Mouse (Mus musculus): ENCODE data around the gene Rbm24. TPM values are rescaled to one million over a fixed set of nuclear protein-coding genes. Genes with fewer than 3 reads are reported as not detected.

Rbm24 gene
- total RNA-seq, 2 experiments from 2014 or later, result 20.2 to 24.7 TPM

DNA sequence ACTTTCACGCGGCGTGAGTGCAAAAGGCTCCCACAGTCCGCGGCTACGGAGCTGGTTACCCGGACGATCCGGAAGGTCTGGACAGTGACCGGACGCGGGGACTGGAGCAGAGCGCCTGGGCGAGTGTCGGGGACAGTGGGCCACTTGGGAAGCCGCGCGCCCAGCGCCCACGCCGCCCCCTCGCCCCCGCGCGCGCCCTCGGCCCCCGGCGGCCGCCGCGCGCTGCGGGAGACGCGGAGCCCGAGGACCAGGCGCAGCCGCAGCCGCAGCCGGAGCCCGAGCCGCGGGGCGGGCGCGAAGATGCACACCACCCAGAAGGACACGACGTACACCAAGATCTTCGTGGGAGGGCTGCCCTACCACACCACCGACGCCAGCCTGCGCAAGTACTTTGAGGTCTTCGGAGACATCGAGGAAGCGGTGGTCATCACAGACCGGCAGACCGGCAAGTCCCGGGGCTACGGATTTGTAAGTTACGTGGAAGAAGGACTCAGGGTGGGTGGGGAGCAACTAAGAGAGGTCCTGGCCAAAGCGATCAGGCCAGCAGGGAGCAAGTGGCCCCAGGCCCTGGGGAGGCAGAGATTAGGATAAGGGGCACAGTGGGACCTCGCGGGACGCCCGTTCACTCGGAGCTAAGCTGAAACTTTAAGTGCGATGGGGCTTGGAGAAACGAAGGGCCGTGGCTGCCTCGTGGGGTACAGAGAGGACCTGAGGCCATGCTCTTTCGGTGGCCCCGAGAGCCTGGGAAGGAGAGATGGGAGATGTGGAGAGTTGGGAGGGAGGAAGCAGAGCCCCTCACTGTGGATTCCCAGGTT is 704 bp downstream of the Rbm24 start:
- H3K27ac ChIP-seq, result peak overlapping the region; percentile 92
- DNase-seq (ENCODE audit: low spot score in 2 of 2), result peak in 1 of 2 experiments; percentile 26
- H3K4me3 ChIP-seq, result peak overlapping the region; percentile 74
- no peak for TF ChIP-seq CTCF (conservative IDR thresholded peaks at IDR 0.05)

DNA sequence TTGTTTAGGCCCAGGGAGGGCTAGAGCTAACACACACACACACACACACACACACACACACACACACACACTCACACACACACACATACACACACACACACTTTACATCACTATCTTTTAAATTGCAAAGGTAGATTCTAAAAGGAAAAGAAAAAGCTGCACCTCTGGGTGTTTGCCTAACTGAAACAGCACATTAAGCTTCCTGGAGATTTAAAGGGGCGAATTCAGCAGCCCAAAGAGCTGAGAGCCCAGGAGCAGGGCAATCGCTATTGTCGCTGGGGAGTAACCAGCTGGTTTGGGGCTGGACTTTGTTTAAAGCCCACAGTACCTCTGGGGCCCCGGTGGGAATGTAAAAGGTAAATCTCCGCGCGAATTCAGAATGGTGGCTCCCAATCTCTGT is 1.4 kb downstream of the Rbm24 start:
- Histone ChIP-seq H3K27ac (peak overlapping the region; percentile 92), H3K4me3 (peak overlapping the region; percentile 74)
- TF ChIP-seq CTCF (conservative IDR thresholded peaks at IDR 0.05), result no peak
- DNase-seq (ENCODE audit: low spot score in 2 of 2), result no peak

DNA sequence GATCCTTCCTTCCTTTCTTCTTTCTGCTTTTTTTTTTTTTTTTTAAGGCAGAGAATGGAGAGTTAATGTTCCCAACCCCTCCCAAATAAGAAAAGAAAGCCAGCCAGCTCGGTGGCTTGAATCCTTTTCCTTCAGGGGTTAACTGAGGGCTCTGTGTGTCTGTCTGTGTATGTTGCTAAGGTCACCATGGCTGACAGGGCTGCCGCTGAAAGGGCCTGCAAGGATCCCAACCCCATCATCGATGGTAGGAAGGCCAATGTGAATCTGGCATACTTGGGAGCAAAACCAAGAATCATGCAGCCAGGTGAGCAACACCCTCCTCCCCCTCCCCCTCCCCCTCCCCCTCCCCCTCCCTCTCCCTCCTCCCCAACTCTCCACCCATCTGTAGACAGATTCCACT is 1.9 kb downstream of the Rbm24 start:
- DNase-seq (ENCODE audit: low spot score in 2 of 2), result no peak
- no peak for TF ChIP-seq CTCF (conservative IDR thresholded peaks at IDR 0.05)
- peak overlapping the region; percentile 74 for H3K4me3 ChIP-seq
- H3K27ac ChIP-seq, result peak overlapping the region; percentile 92

DNA sequence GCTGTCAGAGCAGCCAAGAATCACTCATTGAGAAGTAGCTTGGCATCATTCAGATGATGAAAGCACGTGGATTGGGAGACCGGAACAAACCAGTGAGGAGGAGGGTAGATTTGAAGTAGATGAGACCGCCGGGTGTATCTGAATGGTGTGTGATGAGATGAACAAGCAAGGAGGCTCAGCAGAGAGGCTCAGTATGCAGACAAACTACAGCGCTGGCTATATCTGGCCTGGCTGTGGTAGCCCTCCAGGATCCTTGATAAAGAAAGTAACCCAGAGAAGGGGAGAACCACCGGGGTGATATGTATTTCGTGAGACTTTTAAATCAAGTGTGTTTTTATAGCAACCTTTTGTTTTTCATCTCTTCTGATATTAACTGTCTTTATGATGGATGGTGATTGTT is 5.6 kb downstream of the Rbm24 start:
- H3K4me3 ChIP-seq, result no peak overlapping the region
- no peak overlapping the region for H3K27ac ChIP-seq
- TF ChIP-seq CTCF (conservative IDR thresholded peaks at IDR 0.05), result no peak
- DNase-seq (ENCODE audit: low spot score in 2 of 2), result no peak

DNA sequence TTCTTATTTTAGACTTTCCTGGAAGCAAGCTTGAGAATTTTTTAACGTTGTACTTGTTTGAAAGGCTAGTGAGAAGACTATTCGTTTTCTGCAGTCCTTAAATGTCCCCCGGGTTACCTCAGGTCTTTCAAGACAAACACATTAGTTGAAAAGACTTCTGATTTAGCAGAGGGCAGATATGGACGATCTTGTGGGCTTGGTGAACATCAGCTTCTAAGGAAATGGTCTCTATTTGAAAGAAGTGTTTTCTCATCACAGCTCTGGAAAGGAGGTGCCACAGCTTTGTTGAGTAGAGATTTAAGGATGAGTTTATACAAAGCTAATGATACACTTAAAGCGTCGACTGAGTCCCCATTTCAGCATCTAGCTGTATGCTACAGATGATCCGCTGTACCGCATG is 6.1 kb downstream of the Rbm24 start:
- Histone ChIP-seq H3K27ac (no peak overlapping the region), H3K4me3 (no peak overlapping the region)
- no peak for TF ChIP-seq CTCF (conservative IDR thresholded peaks at IDR 0.05)
- DNase-seq (ENCODE audit: low spot score in 2 of 2), result no peak

DNA sequence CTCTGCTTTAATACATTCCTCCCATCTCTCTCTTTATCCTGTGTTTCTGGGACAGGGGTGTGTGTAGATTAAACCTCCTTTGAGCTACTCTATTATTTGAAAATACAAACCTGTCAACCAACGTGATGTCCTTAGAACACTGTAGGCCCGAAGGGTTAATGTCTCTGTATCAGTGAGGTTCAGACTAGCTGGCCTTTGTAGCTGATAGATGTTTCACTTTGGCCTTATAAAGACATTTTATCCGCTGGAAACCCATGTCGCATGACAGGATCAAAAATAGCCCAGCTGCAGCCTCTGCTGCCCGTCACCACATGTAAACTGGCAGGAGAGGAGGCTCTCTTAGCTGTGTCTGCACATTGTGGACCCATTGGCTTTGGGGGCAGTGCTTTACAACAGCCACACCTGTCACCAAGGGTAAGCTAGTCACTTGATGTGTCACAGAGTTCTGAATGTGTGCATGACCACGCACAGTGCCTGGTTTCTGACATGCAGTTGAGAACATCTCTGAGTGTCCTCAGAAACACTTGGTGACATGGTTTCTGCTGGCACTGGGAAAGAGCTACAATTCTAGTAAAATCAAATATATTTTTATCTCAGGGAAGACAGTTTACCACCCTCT is 8.5 kb downstream of the Rbm24 start:
- no peak overlapping the region for H3K27ac ChIP-seq
- DNase-seq (ENCODE audit: low spot score in 2 of 2), result no peak
- TF ChIP-seq CTCF (conservative IDR thresholded peaks at IDR 0.05), result no peak
- H3K4me3 ChIP-seq, result no peak overlapping the region

DNA sequence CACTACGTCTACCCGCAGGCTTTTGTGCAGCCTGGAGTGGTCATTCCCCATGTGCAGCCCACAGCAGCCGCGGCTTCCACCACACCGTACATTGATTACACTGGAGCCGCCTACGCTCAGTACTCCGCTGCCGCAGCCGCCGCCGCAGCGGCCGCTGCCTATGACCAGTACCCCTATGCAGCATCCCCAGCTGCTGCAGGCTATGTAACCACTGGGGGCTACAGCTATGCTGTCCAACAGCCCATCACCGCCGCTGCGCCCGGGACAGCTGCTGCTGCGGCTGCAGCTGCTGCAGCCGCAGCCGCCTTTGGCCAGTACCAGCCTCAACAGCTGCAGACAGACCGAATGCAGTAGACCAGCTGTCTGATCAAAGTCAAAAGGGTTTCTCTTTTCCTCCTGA is 10.7 kb downstream of the Rbm24 start:
- H3K4me3 ChIP-seq, result no peak overlapping the region
- no peak for TF ChIP-seq CTCF (conservative IDR thresholded peaks at IDR 0.05)
- H3K27ac ChIP-seq, result no peak overlapping the region
- DNase-seq (ENCODE audit: low spot score in 2 of 2), result no peak

DNA sequence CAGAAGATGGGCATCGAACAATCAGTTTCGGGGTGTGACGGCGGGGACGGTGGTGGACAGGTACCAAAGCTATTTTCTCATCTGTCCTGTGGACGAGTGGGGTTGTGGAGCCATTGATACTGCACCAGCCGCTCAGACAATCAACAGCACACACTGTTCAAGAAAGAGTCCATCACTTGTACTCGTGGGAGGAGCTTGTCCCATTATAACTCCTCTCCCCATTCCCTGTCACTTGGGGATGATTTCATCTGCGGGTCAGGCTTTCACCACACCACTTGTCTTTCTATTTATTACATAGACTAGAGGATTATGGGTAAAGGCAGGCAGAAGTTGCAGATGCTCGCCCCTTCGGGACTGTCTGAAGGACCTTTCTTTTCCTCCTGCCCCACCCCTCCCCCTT is 11.6 kb downstream of the Rbm24 start:
- H3K4me3 ChIP-seq, result no peak overlapping the region
- no peak for DNase-seq (ENCODE audit: low spot score in 2 of 2)
- TF ChIP-seq CTCF (conservative IDR thresholded peaks at IDR 0.05), result no peak
- no peak overlapping the region for H3K27ac ChIP-seq

DNA sequence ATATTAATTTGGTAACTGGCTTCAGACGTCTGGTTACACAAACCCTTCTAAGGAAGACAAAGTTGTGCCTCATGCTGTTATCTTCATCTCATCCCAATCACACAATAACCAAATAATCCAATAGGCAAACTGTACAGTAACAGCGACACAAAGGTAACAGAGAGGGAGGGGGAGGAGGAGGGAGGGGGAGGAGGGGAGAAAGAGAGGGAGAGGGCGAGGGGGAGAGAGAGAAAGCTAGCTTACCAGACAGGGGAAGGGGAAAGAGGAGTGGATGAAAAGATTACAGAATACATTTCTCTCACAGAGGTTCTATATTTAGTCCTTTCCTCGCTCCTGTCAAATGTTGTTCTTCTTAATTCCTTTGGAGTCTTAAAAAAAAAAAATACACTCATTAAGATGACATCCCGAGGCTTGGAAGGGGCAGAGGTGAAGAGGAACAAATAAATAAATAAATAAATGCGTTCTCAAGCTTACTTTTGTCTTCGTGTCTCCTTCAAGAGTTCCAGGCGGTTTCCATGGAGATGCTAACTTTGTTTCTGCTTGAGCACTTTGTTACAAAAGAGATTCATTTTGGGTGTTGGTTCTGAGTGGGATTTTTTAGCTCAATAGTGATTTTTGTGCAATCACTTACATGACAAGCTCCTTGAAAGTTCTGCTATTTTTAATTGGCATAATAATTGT is 15.8 kb downstream of the Rbm24 start:
- DNase-seq (ENCODE audit: low spot score in 2 of 2), result peak in 1 of 2 experiments; percentile 32
- Histone ChIP-seq H3K27ac (no peak overlapping the region), H3K4me3 (no peak overlapping the region)
- no peak for TF ChIP-seq CTCF (conservative IDR thresholded peaks at IDR 0.05)

DNA sequence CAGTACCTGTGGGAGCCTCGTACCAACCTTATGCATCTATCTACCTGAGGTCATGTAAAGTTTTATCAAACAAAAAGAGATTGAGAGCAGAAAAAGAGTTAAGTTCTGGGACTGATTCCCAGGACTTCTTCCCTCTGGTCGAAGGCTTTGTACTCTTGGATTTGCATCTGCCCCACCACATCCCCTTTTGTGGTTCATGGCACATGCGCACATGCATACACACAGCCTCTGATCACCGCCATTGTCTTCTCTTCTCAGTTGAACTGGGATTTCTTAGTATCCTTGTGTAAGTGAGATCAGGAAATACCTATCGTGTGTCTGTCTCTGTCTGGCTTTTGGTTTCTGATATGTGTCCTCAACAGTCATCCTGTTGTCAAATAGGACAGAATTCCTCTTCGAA is 20.7 kb downstream of the Rbm24 start:
- Histone ChIP-seq H3K4me3 (no peak overlapping the region), H3K27ac (peak overlapping the region; percentile 61; the same call in 1 of the 2 replicates)
- no peak for DNase-seq (ENCODE audit: low spot score in 2 of 2)
- no peak for TF ChIP-seq CTCF (conservative IDR thresholded peaks at IDR 0.05)

DNA sequence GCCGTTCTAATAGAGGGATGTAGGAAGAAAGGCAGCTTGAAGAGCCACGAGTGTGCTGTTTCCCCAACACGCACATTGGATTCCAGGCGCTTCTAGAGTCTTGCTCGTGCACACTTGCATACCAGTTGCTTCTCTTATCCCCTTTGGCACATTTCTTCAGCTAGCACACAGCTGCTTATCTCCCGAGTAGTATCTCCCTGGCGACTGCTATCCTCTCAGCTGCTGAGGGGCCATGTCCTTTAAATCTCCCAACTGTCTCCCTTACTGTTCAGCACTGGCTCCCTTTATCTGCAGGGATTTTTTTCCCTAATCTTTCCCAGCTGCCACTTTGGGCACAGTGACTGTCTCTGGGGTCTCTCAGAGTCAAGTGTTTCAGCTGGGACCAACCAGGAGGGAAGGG is 25.8 kb downstream of the Rbm24 start:
- Histone ChIP-seq H3K27ac (no peak overlapping the region), H3K4me3 (no peak overlapping the region)
- DNase-seq (ENCODE audit: low spot score in 2 of 2), result no peak
- TF ChIP-seq CTCF (conservative IDR thresholded peaks at IDR 0.05), result no peak

DNA sequence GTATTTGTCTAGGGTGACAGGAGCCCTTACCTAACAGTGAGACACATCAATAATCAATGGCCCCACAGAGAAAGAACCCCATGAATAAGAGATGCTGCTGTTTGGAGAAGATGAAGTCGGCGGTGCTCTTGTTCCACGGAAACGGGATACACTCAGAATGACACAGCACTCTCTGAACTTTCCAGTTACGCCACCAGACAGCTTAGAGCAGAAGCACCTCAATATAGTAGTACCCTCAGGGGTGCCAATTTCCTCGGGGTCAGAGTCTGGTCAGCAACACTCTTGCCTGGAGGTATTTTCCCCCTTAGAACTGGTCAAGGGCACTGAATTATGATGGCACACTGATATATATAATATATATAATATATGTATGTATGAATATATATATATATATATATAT is 27.8 kb downstream of the Rbm24 start:
- TF ChIP-seq CTCF (conservative IDR thresholded peaks at IDR 0.05), result no peak
- no peak overlapping the region for H3K4me3 ChIP-seq
- no peak for DNase-seq (ENCODE audit: low spot score in 2 of 2)
- H3K27ac ChIP-seq, result no peak overlapping the region

DNA sequence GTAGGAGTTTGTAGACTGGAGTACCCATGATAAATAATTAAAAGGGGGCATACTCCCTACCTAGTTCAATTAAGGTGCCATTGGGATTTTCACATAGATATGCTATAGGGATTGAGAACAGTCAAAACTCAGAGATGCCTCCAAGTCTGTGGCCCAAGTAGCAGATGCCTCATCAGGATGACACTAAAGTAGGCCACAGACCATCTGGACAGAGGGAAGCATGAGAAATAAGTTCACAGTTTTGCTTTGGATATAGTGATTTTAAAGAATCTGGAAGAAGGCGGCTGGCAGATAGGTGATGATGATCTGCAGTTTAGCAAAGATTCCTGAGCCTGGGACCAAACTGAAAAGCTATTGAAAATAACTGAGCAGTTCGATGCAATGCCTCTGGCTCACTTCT is 30.0 kb downstream of the Rbm24 start:
- H3K27ac ChIP-seq, result no peak overlapping the region
- TF ChIP-seq CTCF (conservative IDR thresholded peaks at IDR 0.05), result no peak
- H3K4me3 ChIP-seq, result no peak overlapping the region
- DNase-seq (ENCODE audit: low spot score in 2 of 2), result no peak

Data from layer of hippocampus, adult 2 months (tissue).